Mouse (Mus musculus): Measurements from ENCODE around the gene Uba7. TPM values are rescaled to one million over a fixed set of nuclear protein-coding genes. Genes with fewer than 3 reads are reported as not detected.

Uba7 gene
- total and polyA plus RNA-seq, 3 experiments: 21.3 to 27.8 (median 26.0) TPM

DNA sequence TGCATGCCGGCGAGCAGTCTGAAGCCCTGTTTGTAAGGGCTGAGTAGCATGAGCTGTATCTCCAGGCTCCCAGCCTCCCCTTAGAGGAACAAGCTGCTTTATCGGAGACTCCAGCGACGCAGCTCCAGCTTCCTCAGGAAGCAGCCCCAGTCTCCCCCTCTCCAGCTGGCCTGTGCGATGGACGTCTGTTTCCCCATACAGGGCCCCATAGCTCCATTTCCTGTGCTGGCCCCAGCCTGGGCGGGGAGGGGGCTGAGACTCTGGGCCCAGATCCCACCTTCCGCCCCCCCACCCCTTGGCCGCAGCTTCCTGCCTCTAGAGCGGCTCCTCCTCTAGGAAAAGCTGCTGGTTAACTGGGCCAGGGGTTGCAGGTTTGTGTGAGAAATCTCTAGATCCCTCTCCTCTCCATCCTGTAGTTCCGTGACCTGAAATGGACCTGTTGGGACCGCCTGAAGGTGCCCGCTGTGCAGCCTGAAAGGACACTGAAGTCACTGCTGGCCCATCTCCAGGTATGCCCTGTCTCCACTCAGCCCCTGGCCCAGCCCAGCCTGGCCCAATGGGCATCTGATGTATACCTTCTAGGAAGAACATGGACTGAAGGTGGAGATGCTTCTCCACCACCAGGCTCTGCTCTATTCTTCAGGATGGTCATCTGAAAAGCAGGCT, 7.5 kb downstream of the Uba7 start, which contains the start of gene Gm20661:
Gm20661 (plus strand) TSS at position 378 of the 666 bp plus-strand sequence.
- H3K4me2 ChIP-seq (ENCODE audit: insufficient read depth, low read depth, poor library complexity, severe bottlenecking): peak within 1 kb of the TSS; percentile 4; the same call in 1 of the 2 replicates
- no peak within 1 kb of the TSS for H3K9ac ChIP-seq (ENCODE audit: insufficient read depth, low read depth)
- H3K27me3 ChIP-seq (replicated peaks): no peaks in the 10 kb centered on the region
- in situ Hi-C loops (cut with MboI; ENCODE audit: low pct_ligation_motif_present, low pct_unique_long_range_greater_than_20kb, low sequenced_read_pairs): no loop called here
- TF ChIP-seq MXI1 (IDR thresholded peaks at IDR 0.05; ENCODE audit: low read depth, low read length) (no peak), TCF12 (IDR thresholded peaks at IDR 0.05; ENCODE audit: low read depth, low read length) (0 out of 2 replicates have a peak, but pooled peaks have one; percentile 0)
- DNase-seq (ENCODE audit: extremely low read depth): no peak
- H3K27ac ChIP-seq (ENCODE audit: insufficient read depth, low read depth): peak within 1 kb of the TSS; percentile 78
- no peaks in the 10 kb centered on the region for H3K9me3 ChIP-seq (replicated peaks; ENCODE audit: low read length)
- H3K79me2 ChIP-seq (replicated peaks; ENCODE audit: control insufficient read depth, extremely low read depth, insufficient read depth, poor library complexity, severe bottlenecking): no peaks in the 10 kb centered on the region
- H3K36me3 ChIP-seq (replicated peaks in 1 of 2; ENCODE audit: control insufficient read depth in 1 of 2, insufficient read depth in 1 of 2, low read length in 1 of 2): peaks cover 59 to 70% of the 10 kb centered on the region in 2 experiments
- dilution Hi-C loops (cut with MboI; ENCODE audit: extremely low pct_ligation_motif_present, extremely low pct_unique_long_range_greater_than_20kb, low sequenced_read_pairs): no loop called here
- H3K4me1 ChIP-seq (ENCODE audit: control insufficient read depth in 1 of 2, insufficient read depth in 2 of 2): peaks cover 25 to 63% of the 10 kb centered on the region in 2 experiments
- H3K4me3 ChIP-seq (replicated peaks in 1 of 3; ENCODE audit: low read depth in 2 of 3, low read length in 2 of 3, poor library complexity in 1 of 3): peak within 1 kb of the TSS in 1 of 3 experiments; percentile 12

DNA sequence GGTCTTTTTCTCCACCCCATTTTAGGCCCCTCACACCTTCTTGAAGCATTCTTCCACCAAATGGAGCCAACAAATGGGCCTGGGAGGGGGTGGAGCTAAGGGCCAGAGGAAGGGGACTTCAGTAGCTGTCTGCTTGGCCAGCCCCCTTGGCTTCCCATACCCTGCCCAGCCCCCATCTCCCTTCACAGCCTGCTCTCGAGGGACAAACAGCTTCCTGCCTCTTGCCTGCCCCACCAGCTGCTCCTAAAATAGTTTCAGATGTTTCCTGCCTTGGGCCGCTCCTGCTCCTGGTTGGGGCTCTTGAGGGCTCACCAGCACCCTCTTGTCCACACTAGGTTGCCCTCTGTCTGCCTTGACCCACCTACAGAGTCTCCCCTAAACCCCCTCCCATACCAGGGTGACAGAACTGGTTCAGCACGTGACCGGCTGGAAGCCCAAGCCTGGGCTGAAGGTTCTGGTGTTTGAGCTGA, 8.2 kb downstream of the Uba7 start:
- Histone ChIP-seq H3K27ac (ENCODE audit: insufficient read depth, low read depth) (peak overlapping the region; percentile 78), H3K9ac (ENCODE audit: insufficient read depth, low read depth) (no peak overlapping the region), H3K36me3 (replicated peaks in 1 of 2; ENCODE audit: control insufficient read depth in 1 of 2, insufficient read depth in 1 of 2, low read length in 1 of 2) (peaks cover 53 to 64% of the 10 kb centered on the region in 2 experiments), H3K9me3 (replicated peaks; ENCODE audit: low read length) (no peaks in the 10 kb centered on the region), H3K4me3 (replicated peaks in 1 of 3; ENCODE audit: low read depth in 2 of 3, low read length in 2 of 3, poor library complexity in 1 of 3) (peak overlapping the region in 1 of 3 experiments; percentile 12), H3K79me2 (replicated peaks; ENCODE audit: control insufficient read depth, extremely low read depth, insufficient read depth, poor library complexity, severe bottlenecking) (no peaks in the 10 kb centered on the region), H3K27me3 (replicated peaks) (no peaks in the 10 kb centered on the region), H3K4me2 (ENCODE audit: insufficient read depth, low read depth, poor library complexity, severe bottlenecking) (peak overlapping the region; percentile 4; the same call in 1 of the 2 replicates), H3K4me1 (ENCODE audit: control insufficient read depth in 1 of 2, insufficient read depth in 2 of 2) (peaks cover 25 to 60% of the 10 kb centered on the region in 2 experiments)
- peak; percentile 74 for DNase-seq (ENCODE audit: extremely low read depth)
- in situ Hi-C loops (cut with MboI; ENCODE audit: low pct_ligation_motif_present, low pct_unique_long_range_greater_than_20kb, low sequenced_read_pairs) (no loop called here), dilution Hi-C loops (cut with MboI; ENCODE audit: extremely low pct_ligation_motif_present, extremely low pct_unique_long_range_greater_than_20kb, low sequenced_read_pairs) (no loop called here)
- TF ChIP-seq BHLHE40 (IDR thresholded peaks at IDR 0.05; ENCODE audit: low read depth, low read length) (peak; percentile 79), ZMIZ1 (IDR thresholded peaks at IDR 0.05; ENCODE audit: low read depth, low read length) (no peak), MEF2A (IDR thresholded peaks at IDR 0.05; ENCODE audit: borderline replicate concordance, low read depth, low read length) (peak; percentile 90), NELFE (IDR thresholded peaks at IDR 0.05; ENCODE audit: low read depth, low read length) (no peak), USF1 (IDR thresholded peaks at IDR 0.05; ENCODE audit: low read depth, low read length) (peak; percentile 65), MAZ (IDR thresholded peaks at IDR 0.05; ENCODE audit: low read depth, low read length) (peak; percentile 35; the same call in 1 of the 2 replicates), NRF1 (IDR thresholded peaks at IDR 0.05; ENCODE audit: low read depth, low read length) (no peak), MAX (IDR thresholded peaks at IDR 0.05; ENCODE audit: low read length) (no peak), ETS1 (conservative IDR thresholded peaks at IDR 0.05; ENCODE audit: low read depth, low read length) (peak; percentile 54)
